Mouse (Mus musculus): ENCODE results near the gene Hs6st1. TPM values are rescaled to one million over a fixed set of nuclear protein-coding genes. Genes with fewer than 3 reads are reported as not detected.

Gene Hs6st1
- polyA plus RNA-seq, 1 experiment = 66.6 TPM

DNA sequence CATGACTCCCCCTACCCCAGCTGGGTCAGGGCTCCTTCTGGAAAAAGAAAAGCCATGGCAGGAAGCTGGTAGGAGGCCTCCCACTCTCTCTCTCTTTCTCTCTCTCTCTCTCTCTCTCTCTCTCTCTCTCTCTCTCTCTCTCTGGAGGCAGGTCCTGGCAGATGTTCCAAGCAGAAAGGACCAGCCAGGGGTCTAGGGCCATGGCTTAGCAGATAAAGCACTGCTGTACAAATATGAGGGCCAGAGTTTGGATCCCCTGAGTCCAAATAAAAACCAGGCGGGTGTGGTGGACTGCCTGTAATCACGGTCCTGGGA is 4.6 kb upstream of the Hs6st1 start:
- no peak for TF ChIP-seq SRF (IDR thresholded peaks at IDR 0.05; ENCODE audit: control insufficient read depth, insufficient read length, low read depth)
- TF ChIP-seq E2F4 (IDR thresholded peaks at IDR 0.05; ENCODE audit: insufficient read depth) = no peak
- no peak for TF ChIP-seq USF1 (IDR thresholded peaks at IDR 0.05; ENCODE audit: low read depth)
- no peak for TF ChIP-seq POLR2A (IDR thresholded peaks at IDR 0.05; ENCODE audit: insufficient read length, low read depth)
- TF ChIP-seq MAX (IDR thresholded peaks at IDR 0.05; ENCODE audit: low read depth) = no peak
- TF ChIP-seq POLR2AphosphoS2 (IDR thresholded peaks at IDR 0.05; ENCODE audit: insufficient read length, low read depth) = no peak
- no peak for TF ChIP-seq TCF12 (IDR thresholded peaks at IDR 0.05; ENCODE audit: insufficient read depth, poor library complexity, severe bottlenecking)
- TF ChIP-seq REST (IDR thresholded peaks at IDR 0.05; ENCODE audit: insufficient read depth, insufficient read length) = no peak
- Histone ChIP-seq H3K79me2 (ENCODE audit: control insufficient read depth, insufficient read depth) (peaks cover 2% of the 10 kb centered on the region), H3K4me2 (ENCODE audit: low read depth) (no peak overlapping the region), H3K36me3 (ENCODE audit: control insufficient read depth, insufficient read depth) (no peaks in the 10 kb centered on the region), H3K27me3 (ENCODE audit: control insufficient read depth, insufficient read depth, insufficient read length) (no peaks in the 10 kb centered on the region), H3ac (ENCODE audit: control insufficient read depth, insufficient read length) (no peak overlapping the region), H3K4me3 (no peak overlapping the region)

DNA sequence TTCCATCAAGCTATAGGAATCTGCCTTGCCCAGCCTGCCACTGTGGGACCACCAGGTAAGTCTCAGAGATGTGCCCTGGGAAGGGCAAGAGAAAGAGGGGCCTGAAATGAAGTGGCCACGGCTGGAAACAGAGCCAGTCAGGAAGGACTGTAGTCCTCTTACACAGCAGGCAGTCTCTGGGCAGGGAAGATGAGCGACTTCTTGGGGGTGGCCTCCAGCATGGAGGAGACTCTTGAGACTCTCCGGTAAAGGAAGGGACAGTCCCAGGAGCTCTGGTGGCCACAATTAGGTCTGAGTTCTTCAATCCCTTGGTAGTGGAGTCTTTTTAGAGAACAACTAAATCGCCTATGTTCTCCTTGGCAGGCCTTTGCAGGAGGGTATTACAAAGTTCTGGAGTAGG is 4.0 kb upstream of the Hs6st1 start:
- Histone ChIP-seq H3ac (ENCODE audit: control insufficient read depth, insufficient read length) (no peak overlapping the region), H3K4me2 (ENCODE audit: low read depth) (peak overlapping the region; percentile 75), H3K36me3 (ENCODE audit: control insufficient read depth, insufficient read depth) (no peaks in the 10 kb centered on the region), H3K27me3 (ENCODE audit: control insufficient read depth, insufficient read depth, insufficient read length) (no peaks in the 10 kb centered on the region), H3K79me2 (ENCODE audit: control insufficient read depth, insufficient read depth) (peaks cover 8% of the 10 kb centered on the region), H3K4me3 (no peak overlapping the region)
- no peak for TF ChIP-seq MYOD1 (IDR thresholded peaks at IDR 0.05; ENCODE audit: control insufficient read depth in 1 of 3, insufficient read length in 2 of 3, low read depth in 2 of 3)
- no peak for TF ChIP-seq TCF3 (IDR thresholded peaks at IDR 0.05; ENCODE audit: insufficient read length, low read depth)
- TF ChIP-seq E2F4 (IDR thresholded peaks at IDR 0.05; ENCODE audit: insufficient read depth) = no peak
- TF ChIP-seq POLR2A (IDR thresholded peaks at IDR 0.05; ENCODE audit: insufficient read length, low read depth) = no peak
- no peak for TF ChIP-seq POLR2AphosphoS2 (IDR thresholded peaks at IDR 0.05; ENCODE audit: insufficient read length, low read depth)
- no peak for TF ChIP-seq SRF (IDR thresholded peaks at IDR 0.05; ENCODE audit: control insufficient read depth, insufficient read length, low read depth)
- TF ChIP-seq REST (IDR thresholded peaks at IDR 0.05; ENCODE audit: insufficient read depth, insufficient read length) = no peak
- TF ChIP-seq USF1 (IDR thresholded peaks at IDR 0.05; ENCODE audit: low read depth) = no peak

DNA sequence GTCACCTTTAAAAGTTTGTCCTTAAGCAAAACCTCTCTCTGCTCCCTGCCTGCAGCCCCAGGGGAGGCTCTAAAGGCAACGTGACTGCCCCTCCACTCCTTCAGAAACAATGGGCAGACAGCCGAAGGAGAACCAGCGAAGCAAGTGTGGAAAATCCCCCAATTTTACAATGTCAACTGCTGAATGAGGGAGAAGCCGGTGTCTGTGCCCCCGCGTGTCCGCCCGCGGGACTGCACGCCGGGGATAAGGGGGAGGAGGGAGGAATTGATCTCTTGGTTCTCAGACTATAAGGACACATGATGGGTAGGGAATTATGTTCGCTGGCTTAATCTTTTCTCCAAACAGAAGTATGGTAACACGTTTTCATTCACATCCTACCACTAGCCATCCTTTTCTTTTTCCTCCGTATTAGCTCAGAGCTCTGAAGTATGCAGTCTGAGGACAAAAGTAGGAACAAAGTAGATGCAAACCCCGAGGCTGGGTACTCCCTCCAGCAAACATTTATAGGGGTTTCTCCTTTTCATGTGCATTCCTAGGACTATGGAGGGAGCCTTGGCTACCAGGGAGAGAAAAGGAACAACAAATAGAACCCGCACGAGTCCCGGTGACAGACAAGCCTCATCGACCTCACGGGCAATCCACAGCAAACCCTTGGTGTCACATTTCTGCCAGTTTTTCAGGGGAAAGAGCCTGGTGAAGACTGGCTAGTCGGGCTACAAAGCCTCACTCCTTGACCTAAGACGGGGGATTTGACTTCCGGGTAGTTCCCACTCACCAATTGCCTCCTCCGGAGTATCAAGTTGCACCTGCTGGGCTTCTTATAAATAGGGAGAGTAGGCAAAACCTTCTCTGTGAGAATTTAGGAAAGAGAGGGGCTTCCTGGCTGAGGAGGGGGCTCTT is 3.1 kb upstream of the Hs6st1 start:
- Histone ChIP-seq H3K4me3 (peak overlapping the region; percentile 8), H3ac (ENCODE audit: control insufficient read depth, insufficient read length) (no peak overlapping the region), H3K27me3 (ENCODE audit: control insufficient read depth, insufficient read depth, insufficient read length) (no peaks in the 10 kb centered on the region), H3K4me2 (ENCODE audit: low read depth) (peak overlapping the region; percentile 90), H3K79me2 (ENCODE audit: control insufficient read depth, insufficient read depth) (peaks cover 17% of the 10 kb centered on the region), H3K36me3 (ENCODE audit: control insufficient read depth, insufficient read depth) (no peaks in the 10 kb centered on the region)
- TF ChIP-seq MYOG (IDR thresholded peaks at IDR 0.05; ENCODE audit: control insufficient read depth in 1 of 3, insufficient read depth in 1 of 3, insufficient read length in 2 of 3, low read depth in 2 of 3) (no peak), REST (IDR thresholded peaks at IDR 0.05; ENCODE audit: insufficient read depth, insufficient read length) (no peak), USF1 (IDR thresholded peaks at IDR 0.05; ENCODE audit: low read depth) (peak; percentile 1), TCF3 (IDR thresholded peaks at IDR 0.05; ENCODE audit: insufficient read length, low read depth) (no peak), POLR2AphosphoS2 (IDR thresholded peaks at IDR 0.05; ENCODE audit: insufficient read length, low read depth) (no peak)

DNA sequence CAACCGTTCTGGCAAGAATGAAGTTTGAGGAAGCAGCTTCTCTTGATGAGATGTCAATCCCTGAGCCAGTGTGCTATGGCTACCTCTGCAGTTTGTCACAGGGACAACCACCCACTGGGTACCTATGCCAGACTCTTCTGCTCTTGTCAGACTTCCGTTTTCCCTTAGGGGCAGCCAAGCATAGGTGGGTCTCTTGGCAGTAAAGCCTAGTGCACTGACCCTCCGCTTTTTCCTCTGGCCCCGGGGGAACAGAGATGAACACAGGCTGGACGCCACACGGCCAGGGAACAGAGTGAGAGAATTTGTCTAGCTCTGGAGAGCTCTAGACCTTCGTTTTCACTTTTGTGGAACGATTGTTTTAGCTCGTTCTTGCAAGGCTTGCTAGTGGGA is 2.4 kb upstream of the Hs6st1 start:
- Histone ChIP-seq H3K4me3 (peak overlapping the region; percentile 8), H3K36me3 (ENCODE audit: control insufficient read depth, insufficient read depth) (no peaks in the 10 kb centered on the region), H3K27me3 (ENCODE audit: control insufficient read depth, insufficient read depth, insufficient read length) (no peaks in the 10 kb centered on the region), H3K4me2 (ENCODE audit: low read depth) (peak overlapping the region; percentile 90), H3K79me2 (ENCODE audit: control insufficient read depth, insufficient read depth) (peaks cover 23% of the 10 kb centered on the region), H3ac (ENCODE audit: control insufficient read depth, insufficient read length) (no peak overlapping the region)
- TF ChIP-seq E2F4 (IDR thresholded peaks at IDR 0.05; ENCODE audit: insufficient read depth) = no peak
- TF ChIP-seq MYOG (IDR thresholded peaks at IDR 0.05; ENCODE audit: control insufficient read depth in 1 of 3, insufficient read depth in 1 of 3, insufficient read length in 2 of 3, low read depth in 2 of 3) = no peak
- no peak for TF ChIP-seq TCF12 (IDR thresholded peaks at IDR 0.05; ENCODE audit: insufficient read depth, poor library complexity, severe bottlenecking)
- TF ChIP-seq REST (IDR thresholded peaks at IDR 0.05; ENCODE audit: insufficient read depth, insufficient read length) = no peak
- no peak for TF ChIP-seq POLR2A (IDR thresholded peaks at IDR 0.05; ENCODE audit: insufficient read length, low read depth)

DNA sequence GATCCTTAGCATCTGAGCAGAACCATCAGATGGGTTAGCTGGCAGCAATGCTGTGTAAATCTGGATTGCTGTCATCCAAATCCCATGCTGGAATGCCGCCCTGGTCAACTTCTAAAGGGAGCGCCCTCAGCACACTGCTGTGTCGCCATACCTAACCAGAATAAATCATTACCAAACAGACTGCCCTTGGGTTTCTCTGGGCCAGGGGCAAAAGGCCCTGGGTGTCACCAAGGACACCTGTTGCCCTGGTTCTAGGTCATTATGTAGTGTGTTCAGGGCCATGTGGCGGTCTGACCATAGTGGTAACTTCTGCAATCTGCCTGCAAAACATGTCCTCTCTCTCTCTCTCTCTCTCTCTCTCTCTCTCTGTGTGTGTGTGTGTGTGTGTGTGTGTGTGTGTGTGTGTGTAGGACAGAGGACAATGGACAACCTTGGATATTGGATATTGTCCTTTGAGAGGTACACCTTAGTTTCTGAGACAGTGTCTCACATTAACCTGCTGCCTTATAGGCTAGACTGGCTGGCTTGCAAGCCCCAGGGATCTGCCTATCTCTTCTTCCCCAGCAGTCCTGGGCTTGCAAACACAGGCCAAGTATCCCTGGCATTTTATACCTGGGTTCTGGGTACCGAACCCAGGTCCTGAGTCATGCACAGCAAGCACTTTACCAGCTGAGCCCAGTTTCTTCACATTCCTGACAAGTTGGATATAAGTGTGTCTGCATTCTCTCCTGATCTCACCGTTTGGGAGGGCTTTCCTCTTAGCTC is 1.8 kb upstream of the Hs6st1 start:
- Histone ChIP-seq H3K27me3 (ENCODE audit: control insufficient read depth, insufficient read depth, insufficient read length) (no peaks in the 10 kb centered on the region), H3K4me2 (ENCODE audit: low read depth) (no peak overlapping the region), H3K36me3 (ENCODE audit: control insufficient read depth, insufficient read depth) (no peaks in the 10 kb centered on the region), H3K79me2 (ENCODE audit: control insufficient read depth, insufficient read depth) (peaks cover 30% of the 10 kb centered on the region), H3ac (ENCODE audit: control insufficient read depth, insufficient read length) (no peak overlapping the region), H3K4me3 (no peak overlapping the region)
- TF ChIP-seq TCF3 (IDR thresholded peaks at IDR 0.05; ENCODE audit: insufficient read length, low read depth) = no peak
- TF ChIP-seq MYOG (IDR thresholded peaks at IDR 0.05; ENCODE audit: control insufficient read depth in 1 of 3, insufficient read depth in 1 of 3, insufficient read length in 2 of 3, low read depth in 2 of 3) = peak in 1 of 3 experiments; percentile 8

All from myocyte (in vitro differentiated cells).